Mouse (Mus musculus) CH12.LX (cell line): Measurements from ENCODE around the gene Cuedc1.

Experiments used
- CTCF ChIP-seq, 2 experiments: IDR thresholded peaks in 1 of 2; conservative IDR thresholded peaks in 1 of 2; 2 replicates each; pipeline ENCODE4 v1.5.1; 2011 to 2012; ENCODE audit warnings: low read depth in 2 of 2, low read length in 2 of 2, improper control_type of control experiment in 1 of 2, inconsistent platforms in 1 of 2, mild to moderate bottlenecking in 1 of 2, moderate library complexity in 1 of 2
- E2F4 ChIP-seq: IDR thresholded peaks from 2 replicates; pipeline ENCODE4 v1.6.1; 2011; ENCODE audit warnings: low read depth, low read length, improper control_type of control experiment; ENCODE audit not compliant: insufficient replicate concordance
- ELF1 ChIP-seq: IDR thresholded peaks from 2 replicates; pipeline ENCODE4 v1.6.1; 2014; ENCODE audit warnings: low read depth, mild to moderate bottlenecking, inconsistent platforms, low read length, improper control_type of control experiment
- ETS1 ChIP-seq: conservative IDR thresholded peaks from 2 replicates; pipeline ENCODE4 v1.6.1; 2012; ENCODE audit warnings: low read depth, mild to moderate bottlenecking, inconsistent platforms, low read length, improper control_type of control experiment, moderate library complexity
- POLR2A ChIP-seq: IDR thresholded peaks from 2 replicates; pipeline ENCODE4 v1.6.1; 2011; ENCODE audit warnings: low read depth, mild to moderate bottlenecking, improper control_type of control experiment, low read length
- USF1 ChIP-seq: IDR thresholded peaks from 2 replicates; pipeline ENCODE4 v1.6.1; 2014; ENCODE audit warnings: low read depth, mild to moderate bottlenecking, inconsistent platforms, low read length, improper control_type of control experiment
- USF2 ChIP-seq: conservative IDR thresholded peaks from 2 replicates; pipeline ENCODE4 v1.6.1; 2011; ENCODE audit warnings: low read depth, low read length, improper control_type of control experiment
- ZC3H11A ChIP-seq: IDR thresholded peaks from 2 replicates; pipeline ENCODE4 v1.6.1; 2012; ENCODE audit warnings: low read depth, mild to moderate bottlenecking, inconsistent platforms, low read length, improper control_type of control experiment
- ZKSCAN1 ChIP-seq: IDR thresholded peaks from 2 replicates; pipeline ENCODE4 v1.6.1; 2012; ENCODE audit warnings: low read depth, inconsistent platforms, low read length, improper control_type of control experiment, borderline replicate concordance
- ZMIZ1 ChIP-seq: IDR thresholded peaks from 2 replicates; pipeline ENCODE4 v1.6.1; 2012; ENCODE audit warnings: low read depth, mild to moderate bottlenecking, inconsistent platforms, low read length, improper control_type of control experiment
- ZNF384 ChIP-seq: IDR thresholded peaks from 2 replicates; pipeline ENCODE4 v1.6.1; 2012; ENCODE audit warnings: low read depth, low read length, improper control_type of control experiment, inconsistent platforms

GRCm38 (mm10) chr11:88112078-88112477 is 14.2 kb downstream of the Cuedc1 start:
- TF ChIP-seq ZMIZ1 (no peak), ZKSCAN1 (no peak), POLR2A (no peak), CTCF (conservative IDR thresholded peaks at IDR 0.05 in 1 of 2, IDR thresholded peaks at IDR 0.05 in 1 of 2; ENCODE audit: low read depth in 2 of 2, low read length in 2 of 2) (no peak), ZNF384 (no peak), ELF1 (no peak), USF2 (no peak), E2F4 (no peak), ZC3H11A (no peak), ETS1 (no peak), USF1 (no peak)
